Mouse (Mus musculus): ENCODE measurements at regions not wholly inside any gene's neighbourhood (a gene's known extent, or its start where the extent isn't known, plus 50 kb on each side); places are given as distances from the start of the nearest gene placed in this dataset.
"Not testable (repeated sequence)": the region's sequence is repeated elsewhere in the genome, so short reads cannot be mapped to it uniquely, and the experiment has no call there.

DNA sequence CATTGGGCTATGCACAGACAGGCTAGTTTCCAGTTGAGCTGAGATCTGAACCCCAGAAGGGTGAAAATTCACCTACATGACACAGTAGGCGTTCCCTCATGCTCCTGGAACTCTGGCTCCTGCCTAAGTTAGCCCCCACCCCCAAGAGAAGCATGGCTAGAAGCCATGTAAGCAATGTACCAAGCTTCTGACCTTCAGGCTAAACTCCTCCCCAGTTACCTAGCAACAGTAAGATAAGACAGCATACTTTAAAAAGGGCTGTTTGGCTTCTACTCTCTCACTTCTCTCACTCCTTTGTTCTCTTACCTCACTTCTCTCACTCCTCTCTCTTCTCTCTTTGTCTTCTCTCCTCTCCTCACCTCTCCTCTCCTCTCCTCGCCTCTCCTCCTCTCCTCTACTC is 629.7 kb upstream of the Prmt6 start:
- H3K27ac ChIP-seq; ATAC-seq (replicated peaks; ENCODE audit: low FRiP score, low read depth); H3K9me3 ChIP-seq (replicated peaks; ENCODE audit: low read length); H3K4me3 ChIP-seq (replicated peaks; ENCODE audit: low read depth, low read length); H3K9ac ChIP-seq (ENCODE audit: low read depth, low read length); H3K4me2 ChIP-seq (ENCODE audit: low read length); DNase-seq (ENCODE audit: low spot score); H3K27me3 ChIP-seq (ENCODE audit: insufficient read depth, low read length); H3K4me1 ChIP-seq (replicated peaks; ENCODE audit: insufficient read depth, low read length); H3K36me3 ChIP-seq (ENCODE audit: insufficient read depth, low read length): not testable (repeated sequence)
- WGBS = 50% methylated on average over 2 of the region's 2 CpGs

DNA sequence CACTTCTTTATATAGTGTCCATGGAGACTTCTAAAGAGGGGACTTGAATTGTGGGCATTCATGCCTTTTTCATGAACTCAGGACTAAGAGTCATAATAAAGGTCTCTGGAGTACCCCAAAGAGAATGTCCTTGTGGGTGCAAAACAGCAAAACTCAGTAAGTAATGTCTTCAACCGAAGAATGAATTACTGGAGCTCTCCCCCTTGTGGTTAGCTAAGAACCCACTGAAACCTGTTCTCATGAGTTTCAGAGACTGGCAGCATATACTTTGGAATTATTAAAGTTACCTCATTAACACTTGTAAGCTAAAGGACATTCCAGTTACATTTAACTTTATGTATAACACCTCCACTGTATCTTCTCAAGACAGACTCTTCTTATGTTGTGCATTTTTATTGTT is 615.2 kb upstream of the Prmt6 start:
- DNase-seq (ENCODE audit: low spot score) (peak; percentile 1), ATAC-seq (replicated peaks; ENCODE audit: low FRiP score, low read depth) (no peak)
- 71% methylated on average over 1 of the region's 1 CpGs for WGBS
- H3K9ac ChIP-seq (ENCODE audit: low read depth, low read length) = no peak overlapping the region
- no peaks in the 10 kb centered on the region for H3K36me3 ChIP-seq (ENCODE audit: insufficient read depth, low read length)
- H3K4me3 ChIP-seq (replicated peaks; ENCODE audit: low read depth, low read length) = no peak overlapping the region
- H3K9me3 ChIP-seq (replicated peaks; ENCODE audit: low read length) = no peaks in the 10 kb centered on the region
- no peak overlapping the region for H3K4me2 ChIP-seq (ENCODE audit: low read length)
- H3K27ac ChIP-seq = no peak overlapping the region
- H3K4me1 ChIP-seq (replicated peaks; ENCODE audit: insufficient read depth, low read length) = no peaks in the 10 kb centered on the region
- peak; percentile 37; the same call in 1 of the 2 replicates for TF ChIP-seq CTCF (IDR thresholded peaks at IDR 0.05; ENCODE audit: low read depth)
- no peaks in the 10 kb centered on the region for H3K27me3 ChIP-seq (ENCODE audit: insufficient read depth, low read length)

DNA sequence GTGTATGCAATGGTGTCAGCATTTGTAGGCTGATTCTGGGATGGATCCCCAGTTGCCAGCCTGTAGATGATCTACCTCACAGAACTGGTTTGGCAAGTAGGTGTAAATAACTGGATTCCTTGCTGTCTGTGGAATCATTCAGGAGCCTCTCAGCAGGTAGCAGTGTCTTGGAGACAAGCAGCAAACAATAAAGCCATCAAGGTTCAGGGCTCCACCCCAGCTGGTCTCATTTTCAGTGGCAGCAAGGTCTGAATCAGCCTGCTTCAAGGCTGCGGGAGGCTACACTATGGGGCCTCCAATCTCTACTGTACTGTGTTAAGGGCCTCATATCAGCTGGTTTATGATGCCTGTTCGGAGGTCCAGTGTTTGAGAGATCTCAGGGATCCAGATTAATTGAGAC is 596.4 kb upstream of the Prmt6 start:
- DNase-seq (ENCODE audit: low spot score) (no peak), ATAC-seq (replicated peaks; ENCODE audit: low FRiP score, low read depth) (no peak)
- no peak overlapping the region for H3K4me3 ChIP-seq (replicated peaks; ENCODE audit: low read depth, low read length)
- TF ChIP-seq CTCF (IDR thresholded peaks at IDR 0.05; ENCODE audit: low read depth) = no peak
- no peaks in the 10 kb centered on the region for H3K36me3 ChIP-seq (ENCODE audit: insufficient read depth, low read length)
- no peaks in the 10 kb centered on the region for H3K27me3 ChIP-seq (ENCODE audit: insufficient read depth, low read length)
- H3K9me3 ChIP-seq (replicated peaks; ENCODE audit: low read length) = no peaks in the 10 kb centered on the region
- H3K4me2 ChIP-seq (ENCODE audit: low read length) = no peak overlapping the region
- no peak overlapping the region for H3K9ac ChIP-seq (ENCODE audit: low read depth, low read length)
- 61% methylated on average over 2 of the region's 2 CpGs for WGBS
- H3K27ac ChIP-seq = no peak overlapping the region
- H3K4me1 ChIP-seq (replicated peaks; ENCODE audit: insufficient read depth, low read length) = no peaks in the 10 kb centered on the region

DNA sequence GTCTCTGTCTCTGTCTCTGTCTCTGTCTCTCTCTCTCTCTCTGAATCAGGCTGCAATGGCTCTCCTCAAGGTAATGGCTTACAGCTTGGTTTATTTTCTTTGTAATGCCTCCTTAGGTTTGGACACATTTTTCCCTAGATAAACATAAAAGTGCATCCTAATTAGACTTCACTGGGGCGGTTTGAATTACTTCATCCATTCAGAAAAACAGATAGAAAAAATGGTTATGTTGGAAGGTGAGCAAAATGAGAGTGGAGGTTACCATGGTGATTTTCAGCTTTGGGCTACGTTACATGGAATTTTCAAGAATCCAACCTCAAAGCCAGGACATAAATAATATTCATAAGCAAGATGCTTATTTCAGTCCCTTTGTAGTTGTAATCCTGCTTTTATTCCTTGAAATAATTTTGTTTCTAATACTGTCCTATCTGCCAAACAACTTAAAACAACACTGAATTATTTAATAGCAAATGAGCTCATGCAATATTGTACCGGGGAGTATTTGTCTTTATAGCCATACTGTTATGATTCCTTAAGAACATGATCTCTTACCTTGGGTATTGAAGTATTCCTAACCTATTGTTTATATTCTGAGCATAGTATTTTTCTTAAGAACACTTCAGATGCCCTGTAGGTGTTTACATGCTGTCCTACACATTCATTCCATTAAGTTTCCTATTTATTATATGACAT is 570.1 kb upstream of the Prmt6 start:
- H3K4me2 ChIP-seq (ENCODE audit: low read length) = no peak overlapping the region
- DNase-seq (ENCODE audit: low spot score) (no peak), ATAC-seq (replicated peaks; ENCODE audit: low FRiP score, low read depth) (no peak)
- no peaks in the 10 kb centered on the region for H3K4me1 ChIP-seq (replicated peaks; ENCODE audit: insufficient read depth, low read length)
- H3K36me3 ChIP-seq (ENCODE audit: insufficient read depth, low read length) = no peaks in the 10 kb centered on the region
- no peaks in the 10 kb centered on the region for H3K27me3 ChIP-seq (ENCODE audit: insufficient read depth, low read length)
- H3K4me3 ChIP-seq (replicated peaks; ENCODE audit: low read depth, low read length) = no peak overlapping the region
- H3K9me3 ChIP-seq (replicated peaks; ENCODE audit: low read length) = no peaks in the 10 kb centered on the region
- no peak overlapping the region for H3K27ac ChIP-seq
- H3K9ac ChIP-seq (ENCODE audit: low read depth, low read length) = no peak overlapping the region
- 74% methylated on average over 3 of the region's 3 CpGs for WGBS
- TF ChIP-seq CTCF (IDR thresholded peaks at IDR 0.05; ENCODE audit: low read depth) = no peak

DNA sequence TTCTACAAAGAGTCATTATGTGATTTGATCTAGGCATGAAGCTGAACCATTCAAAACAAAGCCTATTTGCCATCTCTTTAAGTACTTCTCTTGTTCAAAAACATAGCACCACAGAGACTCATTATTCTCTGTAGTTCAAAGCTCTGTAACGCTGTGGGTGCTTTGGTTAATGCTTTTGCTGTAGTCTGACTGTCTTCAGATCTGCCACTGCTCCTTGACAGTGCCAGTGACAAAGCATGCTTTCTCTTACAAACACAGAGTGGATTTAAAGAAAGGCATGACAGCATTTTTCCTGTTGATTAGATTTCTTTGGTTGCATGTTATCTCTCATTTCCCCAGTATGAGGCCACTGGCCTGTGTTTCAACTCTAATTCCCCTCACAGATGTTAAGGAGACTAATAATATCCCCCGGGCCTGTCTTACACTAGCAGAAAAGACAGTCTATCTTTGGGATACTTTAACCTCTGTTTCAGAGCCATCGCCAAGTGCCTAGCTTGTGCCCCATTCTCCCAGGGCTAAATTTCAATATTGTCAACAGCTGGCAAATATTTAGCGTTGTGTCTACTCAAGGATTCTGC is 538.3 kb upstream of the Prmt6 start:
- H3K4me2 ChIP-seq (ENCODE audit: low read length) = no peak overlapping the region
- H3K4me1 ChIP-seq (replicated peaks; ENCODE audit: insufficient read depth, low read length) = no peaks in the 10 kb centered on the region
- WGBS = 71% methylated on average over 4 of the region's 4 CpGs
- no peaks in the 10 kb centered on the region for H3K27me3 ChIP-seq (ENCODE audit: insufficient read depth, low read length)
- ATAC-seq (replicated peaks; ENCODE audit: low FRiP score, low read depth) = no peak
- H3K4me3 ChIP-seq (replicated peaks; ENCODE audit: low read depth, low read length) = no peak overlapping the region
- no peak overlapping the region for H3K9ac ChIP-seq (ENCODE audit: low read depth, low read length)
- no peak for DNase-seq (ENCODE audit: low spot score)
- TF ChIP-seq CTCF (IDR thresholded peaks at IDR 0.05; ENCODE audit: low read depth) = no peak
- no peaks in the 10 kb centered on the region for H3K9me3 ChIP-seq (replicated peaks; ENCODE audit: low read length)
- no peak overlapping the region for H3K27ac ChIP-seq
- H3K36me3 ChIP-seq (ENCODE audit: insufficient read depth, low read length) = no peaks in the 10 kb centered on the region

DNA sequence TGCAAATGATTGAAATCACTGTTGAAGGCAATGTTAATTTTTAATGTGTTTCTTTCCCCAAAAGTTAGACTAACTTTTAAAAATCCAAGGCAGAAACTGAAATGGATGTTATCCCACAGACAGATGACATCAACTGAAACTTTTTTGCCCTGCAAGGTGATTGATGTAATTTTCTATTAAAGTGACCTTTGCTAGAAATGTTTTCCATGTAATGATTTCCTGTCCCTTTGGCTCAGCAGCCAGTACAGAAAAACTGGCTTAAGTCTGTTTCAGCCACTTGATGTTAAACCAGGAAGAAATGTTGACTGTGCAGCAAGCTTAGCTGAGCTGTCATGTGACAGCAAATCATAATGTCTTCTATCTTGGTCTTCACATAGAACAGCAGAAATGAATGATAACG is 504.5 kb upstream of the Prmt6 start:
- H3K27ac ChIP-seq = no peak overlapping the region
- H3K36me3 ChIP-seq (ENCODE audit: insufficient read depth, low read length) = no peaks in the 10 kb centered on the region
- H3K9ac ChIP-seq (ENCODE audit: low read depth, low read length) = no peak overlapping the region
- H3K9me3 ChIP-seq (replicated peaks; ENCODE audit: low read length) = no peaks in the 10 kb centered on the region
- TF ChIP-seq CTCF (IDR thresholded peaks at IDR 0.05; ENCODE audit: low read depth) = no peak
- WGBS = 86% methylated on average over 1 of the region's 1 CpGs
- H3K4me1 ChIP-seq (replicated peaks; ENCODE audit: insufficient read depth, low read length) = no peaks in the 10 kb centered on the region
- DNase-seq (ENCODE audit: low spot score) (no peak), ATAC-seq (replicated peaks; ENCODE audit: low FRiP score, low read depth) (0 out of 2 replicates have a peak, but pooled peaks have one; percentile 43)
- H3K4me3 ChIP-seq (replicated peaks; ENCODE audit: low read depth, low read length) = no peak overlapping the region
- H3K27me3 ChIP-seq (ENCODE audit: insufficient read depth, low read length) = no peaks in the 10 kb centered on the region
- no peak overlapping the region for H3K4me2 ChIP-seq (ENCODE audit: low read length)

DNA sequence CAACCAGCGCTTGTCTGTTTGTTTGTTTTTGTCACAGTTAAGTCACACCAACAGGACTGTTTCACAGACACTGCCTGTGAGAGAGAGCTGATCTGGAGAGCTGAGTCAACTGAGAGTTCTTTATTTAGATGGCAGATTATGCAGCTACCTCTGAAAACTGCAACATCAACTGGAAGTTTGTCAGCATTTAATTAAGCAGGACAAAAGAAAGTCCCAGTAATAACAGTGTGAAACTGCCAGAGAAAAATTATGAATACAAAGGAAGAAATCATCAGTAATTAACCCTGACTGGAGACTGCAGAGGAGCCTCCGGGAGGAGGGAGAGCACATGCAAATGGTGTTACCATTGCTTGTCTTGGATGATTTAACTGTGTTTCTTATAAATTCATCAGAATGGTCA is 495.5 kb upstream of the Prmt6 start:
- no peaks in the 10 kb centered on the region for H3K36me3 ChIP-seq (ENCODE audit: insufficient read depth, low read length)
- H3K9ac ChIP-seq (ENCODE audit: low read depth, low read length) = no peak overlapping the region
- no peak overlapping the region for H3K4me3 ChIP-seq (replicated peaks; ENCODE audit: low read depth, low read length)
- 34% methylated on average over 2 of the region's 2 CpGs for WGBS
- DNase-seq (ENCODE audit: low spot score) = no peak
- no peaks in the 10 kb centered on the region for H3K9me3 ChIP-seq (replicated peaks; ENCODE audit: low read length)
- H3K27ac ChIP-seq = no peak overlapping the region
- TF ChIP-seq CTCF (IDR thresholded peaks at IDR 0.05; ENCODE audit: low read depth) = no peak
- H3K4me2 ChIP-seq (ENCODE audit: low read length) = no peak overlapping the region
- no peaks in the 10 kb centered on the region for H3K4me1 ChIP-seq (replicated peaks; ENCODE audit: insufficient read depth, low read length)
- H3K27me3 ChIP-seq (ENCODE audit: insufficient read depth, low read length) = no peaks in the 10 kb centered on the region
- ATAC-seq (replicated peaks; ENCODE audit: low FRiP score, low read depth) = no peak

All from kidney, postnatal 0 days (tissue).